Mouse (Mus musculus) CD4-positive naive resting alpha-beta T cell, adult 57 days (primary cell): ENCODE results near the gene Cbarp. TPM values are rescaled to one million over a fixed set of nuclear protein-coding genes. Genes with fewer than 3 reads are reported as not detected.

Experiments
- total RNA-seq: library from RNA; stranded (reverse); gene quantifications from one replicate; pipeline ENCODE4 v1.2.4, GENCODE M21; 2023

Cbarp gene
- total RNA-seq: 38.2 TPM

GRCm38 (mm10) chr10:80140666-80141035 lies at the start of gene Cbarp:
Cbarp (minus strand) TSS chr10:80140835.

DNA sequence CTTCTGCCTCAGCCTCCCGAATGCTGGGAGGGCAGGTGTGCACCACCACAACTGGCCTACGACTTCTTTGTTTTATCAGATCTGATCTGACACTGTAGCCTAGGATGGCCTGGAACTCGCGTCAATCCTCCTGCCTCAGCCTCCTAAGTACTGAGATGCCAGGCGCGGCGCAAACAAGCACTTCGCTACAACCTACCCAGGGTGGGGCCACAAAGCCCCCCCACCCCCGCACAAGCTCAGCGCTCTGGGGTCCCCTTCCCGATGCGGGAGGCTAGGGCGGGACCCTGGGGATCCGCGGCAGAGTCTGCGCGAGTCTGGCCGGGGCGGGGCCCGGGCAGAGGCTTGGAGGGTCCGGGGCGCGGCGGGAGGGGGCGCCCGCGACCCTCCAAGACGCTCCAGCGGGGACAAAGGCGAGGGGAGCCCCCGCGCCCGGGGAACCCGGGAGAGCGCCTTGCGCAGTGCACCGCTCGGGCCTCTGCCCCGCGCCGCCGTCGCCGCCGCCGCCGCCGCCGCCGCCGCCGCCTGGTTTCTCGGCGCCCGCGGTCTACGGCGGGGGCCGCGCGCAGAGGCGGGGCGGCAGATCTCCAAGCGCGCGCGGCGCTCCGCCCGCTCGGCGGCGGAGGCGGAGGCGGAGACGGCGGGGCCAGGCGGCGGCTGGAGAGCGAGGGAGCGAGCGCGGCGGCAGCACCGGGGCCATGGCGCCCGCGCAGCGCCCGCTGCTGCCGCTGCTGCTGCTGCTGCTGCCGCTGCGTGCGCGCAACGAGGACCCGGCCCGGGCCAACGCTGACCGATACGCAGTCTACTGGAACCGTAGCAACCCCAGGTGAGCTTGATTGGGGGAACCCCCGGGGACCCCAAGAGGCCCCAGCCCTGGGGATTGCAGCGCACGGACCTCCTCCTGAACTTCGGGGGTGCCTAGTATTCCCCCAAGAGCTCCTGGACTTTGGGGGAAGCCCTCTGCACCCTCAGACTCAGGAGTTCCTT lies 38.7 kb upstream of the Cbarp start, which contains the start of gene Efna2:
Efna2 (plus strand) TSS at position 415 of the 984 bp plus-strand sequence.

GRCm38 (mm10) chr10:80172527-80173292 lies 32.1 kb upstream of the Cbarp start, which contains the start of gene 1600002K03Rik:
1600002K03Rik (plus strand) TSS chr10:80172944.

DNA sequence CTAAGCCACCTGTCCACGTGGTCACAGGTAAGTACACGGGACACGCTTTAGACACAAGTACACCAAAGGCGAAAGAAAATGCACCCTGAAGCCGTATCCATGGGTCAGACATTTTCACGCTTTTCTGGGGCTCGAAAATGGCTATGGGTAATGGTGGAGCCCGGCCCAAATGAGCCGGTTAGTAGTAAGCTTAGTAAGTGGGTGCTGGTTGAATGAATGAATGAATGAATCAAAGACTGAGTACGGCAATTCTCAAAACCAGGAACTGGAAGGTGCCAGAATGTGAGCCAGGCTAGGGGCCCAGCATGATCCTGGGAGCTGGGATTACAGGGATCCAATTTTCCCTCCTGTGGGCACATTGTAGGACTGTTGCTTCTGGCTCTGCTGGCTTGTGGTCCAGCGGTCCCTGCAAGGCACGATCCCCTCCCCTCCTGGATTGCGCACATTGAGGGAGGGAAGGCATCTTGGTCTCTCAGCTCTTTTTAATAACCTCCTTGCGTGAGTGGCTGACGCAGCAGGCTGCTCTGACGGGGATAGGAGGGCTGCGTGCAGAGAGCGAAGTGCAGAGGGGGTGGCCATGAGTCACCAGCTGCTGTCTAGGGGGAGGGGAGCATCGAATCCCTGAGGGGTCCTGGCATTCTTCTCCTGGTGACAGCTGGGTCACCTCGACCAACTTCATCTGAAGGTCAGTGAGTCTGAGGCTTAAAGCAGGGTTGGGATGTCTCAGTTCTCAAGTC lies 24.9 kb upstream of the Cbarp start, which contains the start of gene Cirbp:
Cirbp (plus strand) TSS at position 594 of the 737 bp plus-strand sequence.

DNA sequence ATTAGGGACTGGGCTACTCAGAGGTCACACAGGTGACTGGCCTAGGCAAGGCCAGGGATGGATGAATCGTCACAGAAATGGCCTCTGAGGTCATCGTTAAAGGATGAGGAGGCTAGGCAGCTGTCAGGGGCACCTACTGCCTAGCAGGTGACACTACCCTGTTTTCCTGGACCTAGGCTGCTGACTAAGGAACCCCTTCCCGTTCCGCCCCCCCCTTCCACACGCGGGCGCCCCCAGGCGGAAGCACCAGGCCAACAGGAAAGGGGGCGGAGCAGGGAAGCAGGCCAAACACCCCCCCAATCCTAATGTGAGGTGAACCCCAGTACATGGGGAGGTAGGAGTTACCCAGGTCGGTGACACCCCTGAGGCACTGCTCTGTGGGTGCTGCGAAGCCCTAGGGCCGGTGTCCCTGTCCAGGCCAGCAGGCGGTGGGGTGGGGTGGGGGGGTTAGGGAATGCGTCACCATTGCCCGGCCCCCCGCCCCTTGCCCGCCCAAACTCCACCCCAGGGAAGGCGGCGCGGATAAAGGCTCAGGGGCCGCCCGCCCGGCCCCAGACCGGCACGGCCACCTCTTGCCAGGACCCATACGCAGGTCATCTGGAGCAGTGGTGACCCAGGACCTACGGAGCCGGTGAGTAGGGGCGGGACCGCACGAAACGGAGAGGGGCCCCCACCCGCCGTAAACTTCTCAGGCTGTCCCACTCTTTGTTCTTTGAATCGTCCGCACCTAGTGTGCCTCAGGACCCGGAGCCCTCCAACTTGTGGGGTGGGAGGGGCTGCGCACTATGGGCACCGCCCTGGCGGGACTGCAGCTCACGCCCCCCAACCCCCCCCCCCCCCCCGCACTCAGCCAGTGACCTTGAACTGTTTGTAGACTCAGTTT lies 7.3 kb upstream of the Cbarp start, which contains the start of gene Midn:
Midn (plus strand) TSS at position 554 of the 883 bp plus-strand sequence.

DNA sequence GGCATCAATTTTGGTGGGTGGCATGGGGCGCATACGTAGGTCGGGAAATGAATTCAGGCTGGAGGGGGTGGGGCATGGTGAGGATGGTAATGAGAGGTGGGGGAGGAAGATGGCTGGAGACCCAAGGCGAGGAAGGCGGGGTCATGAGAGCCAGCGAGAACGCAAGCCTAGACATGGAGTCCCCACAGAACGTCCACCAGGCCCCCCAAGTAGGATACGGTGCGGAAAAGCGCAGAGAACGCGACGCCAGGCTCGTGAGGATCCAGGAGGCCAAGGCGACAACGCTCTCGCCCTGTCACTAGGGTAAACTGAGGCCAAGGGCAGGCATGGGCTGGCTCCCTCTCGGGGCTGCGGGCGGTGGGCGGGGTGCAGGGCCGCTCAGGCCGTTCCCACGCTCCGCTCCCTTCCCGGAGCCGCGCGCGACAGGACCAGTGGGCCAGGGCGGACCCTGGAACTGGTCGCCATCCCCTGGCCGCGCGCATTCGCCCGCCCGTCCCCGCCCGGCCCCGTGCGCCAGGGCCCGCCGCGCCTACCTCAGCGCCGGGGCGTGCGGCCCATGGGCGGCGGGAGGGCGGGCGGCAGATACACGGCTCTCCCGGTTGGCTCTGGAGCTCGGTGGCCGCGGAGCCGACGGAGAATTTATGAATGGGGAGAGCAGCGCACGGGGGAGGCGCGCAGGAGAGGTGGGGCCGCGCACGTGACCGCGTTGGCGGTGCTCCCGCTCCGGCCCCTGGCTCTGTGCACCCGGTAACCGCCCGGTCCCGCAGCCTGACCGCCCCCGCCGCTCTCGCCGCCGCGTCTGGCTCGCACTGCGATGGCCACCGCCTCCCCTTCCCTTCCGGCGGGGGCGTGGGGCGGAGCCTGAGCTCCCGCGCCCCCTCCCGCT lies 1.8 kb downstream of the Cbarp start, which contains the start of gene Atp5d:
Atp5d (plus strand) TSS at position 80 of the 886 bp plus-strand sequence.

GRCm38 (mm10) chr10:80115290-80115943 lies 25.2 kb downstream of the Cbarp start, which contains the start of gene Stk11:
Stk11 (plus strand) TSS chr10:80115803.

DNA sequence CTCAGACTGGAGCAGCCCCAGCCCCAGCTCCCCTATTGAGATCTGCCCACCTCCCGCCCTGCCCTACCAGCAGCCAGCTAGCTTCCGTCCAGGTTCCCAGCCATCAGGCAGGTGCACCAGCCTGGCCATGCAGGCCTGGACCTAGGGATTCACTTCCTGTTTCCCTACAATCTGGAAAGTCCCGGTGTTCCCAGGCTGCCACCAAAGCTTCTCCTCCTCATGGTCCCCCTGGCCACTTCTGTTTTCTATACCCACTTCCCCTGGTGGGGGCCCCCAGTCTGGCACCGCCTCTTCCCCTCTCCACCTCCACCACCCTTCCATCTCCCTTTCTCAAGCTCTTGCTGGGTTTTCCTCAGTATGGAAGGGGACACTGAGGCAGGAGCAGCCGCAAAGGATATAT lies 35.2 kb downstream of the Cbarp start, which contains the start of gene Sbno2:
Sbno2 (minus strand) TSS at position 112 of the 400 bp plus-strand sequence.

Other genes with a start within 250 kb of the Cbarp start
- gene Cfd, start 250.0 kb downstream of the Cbarp start, total RNA-seq: not detected
- 59.4 TPM for gene Med16, start 231.9 kb downstream of the Cbarp start, total RNA-seq
- not detected for gene Gm26602, start 230.0 kb downstream of the Cbarp start, total RNA-seq
- gene Kiss1r, start 223.9 kb downstream of the Cbarp start, total RNA-seq: 0.65 TPM
- gene R3hdm4, start 219.6 kb downstream of the Cbarp start, total RNA-seq: 119 TPM
- 8.4 TPM for gene Arid3a, start 213.8 kb downstream of the Cbarp start, total RNA-seq
- gene Wdr18, start 180.7 kb downstream of the Cbarp start, total RNA-seq: 48.5 TPM
- gene Grin3b, start 170.1 kb downstream of the Cbarp start, total RNA-seq: 0.68 TPM
- 158 TPM for gene Tmem259, start 156.5 kb downstream of the Cbarp start, total RNA-seq
- gene Cnn2, start 152.3 kb downstream of the Cbarp start, total RNA-seq: 442 TPM
- gene Abca7, start 144.3 kb downstream of the Cbarp start, total RNA-seq: 80.3 TPM
- gene Arhgap45, start 124.2 kb downstream of the Cbarp start, total RNA-seq: 901 TPM
- 75.3 TPM for gene Polr2e, start 101.0 kb downstream of the Cbarp start, total RNA-seq
- 154 TPM for gene Gpx4, start 93.7 kb downstream of the Cbarp start, total RNA-seq
- 103 TPM for gene Sbno2, start 35.3 kb downstream of the Cbarp start, total RNA-seq
- 140 TPM for gene Stk11, start 25.0 kb downstream of the Cbarp start, total RNA-seq
- 168 TPM for gene Atp5d, start 2.2 kb downstream of the Cbarp start, total RNA-seq
- 101 TPM for gene Midn, start 7.4 kb upstream of the Cbarp start, total RNA-seq
- gene Cirbp, start 25.1 kb upstream of the Cbarp start, total RNA-seq: 178 TPM
- gene 1600002K03Rik, start 32.1 kb upstream of the Cbarp start, total RNA-seq: 11.6 TPM
- 0.35 TPM for gene Efna2, start 38.6 kb upstream of the Cbarp start, total RNA-seq
- gene Mum1, start 85.6 kb upstream of the Cbarp start, total RNA-seq: 75.4 TPM
- 95.8 TPM for gene Ndufs7, start 108.3 kb upstream of the Cbarp start, total RNA-seq
- gene Gamt, start 120.2 kb upstream of the Cbarp start, total RNA-seq: not detected
- gene Dazap1, start 120.7 kb upstream of the Cbarp start, total RNA-seq: 170 TPM
- gene Rps15, start 151.6 kb upstream of the Cbarp start, total RNA-seq: 3,730 TPM
- gene Apc2, start 155.1 kb upstream of the Cbarp start, total RNA-seq: not detected
- 26.2 TPM for gene 2310011J03Rik, start 179.7 kb upstream of the Cbarp start, total RNA-seq
- gene Pcsk4, start 188.7 kb upstream of the Cbarp start, total RNA-seq: 1.5 TPM
- gene Reep6, start 189.1 kb upstream of the Cbarp start, total RNA-seq: not detected
- not detected for gene Adamtsl5, start 207.6 kb upstream of the Cbarp start, total RNA-seq
- not detected for gene Plk5, start 215.6 kb upstream of the Cbarp start, total RNA-seq
- 10.8 TPM for gene Mex3d, start 246.8 kb upstream of the Cbarp start, total RNA-seq